Mouse (Mus musculus) CH12.LX (cell line): ENCODE measurements around the gene Tsen2. TPM values are rescaled to one million over a fixed set of nuclear protein-coding genes. Genes with fewer than 3 reads are reported as not detected.

Experiments
- DNase-seq: peaks from one replicate; pipeline ENCODE4 v3.0.0-alpha.2; 2013; ENCODE audit errors: extremely low read depth
- H3K27ac ChIP-seq: 2 replicates; pipeline ENCODE4 v1.5.1; 2012; ENCODE audit warnings: low read depth, mild to moderate bottlenecking, control low read depth, moderate library complexity; ENCODE audit not compliant: insufficient read depth
- H3K27me3 ChIP-seq: replicated peaks from 2 replicates; pipeline ENCODE3; 2012; ENCODE audit warnings: inconsistent platforms
- H3K36me3 ChIP-seq, 2 experiments: replicated peaks in 1 of 2; 2 replicates each; pipeline versions ENCODE3 to v1.6.1; 2012; ENCODE audit warnings: inconsistent platforms in 1 of 2, low read length in 1 of 2, mild to moderate bottlenecking in 1 of 2, mixed read lengths in 1 of 2, moderate library complexity in 1 of 2; ENCODE audit not compliant: control insufficient read depth in 1 of 2, insufficient read depth in 1 of 2
- H3K4me1 ChIP-seq, 2 experiments: 2 replicates each; pipeline ENCODE4 v1.6.1; 2012; ENCODE audit warnings: inconsistent platforms in 1 of 2, moderate library complexity in 1 of 2; ENCODE audit not compliant: insufficient read depth in 2 of 2, control insufficient read depth in 1 of 2
- H3K4me2 ChIP-seq: 2 replicates; pipeline ENCODE4 v1.6.1; 2012; ENCODE audit warnings: low read depth, mild to moderate bottlenecking, control low read depth; ENCODE audit not compliant: poor library complexity, insufficient read depth, severe bottlenecking
- H3K4me3 ChIP-seq, 3 experiments: fragments of 150-350 bp in 1 of 3; sonication (generic) in 1 of 3; replicated peaks in 1 of 3; 2 replicates each; pipeline versions ENCODE3 to v1.5.1; 2011 to 2012; ENCODE audit warnings: low read depth in 2 of 3, low read length in 2 of 3, mild to moderate bottlenecking in 2 of 3, moderate library complexity in 2 of 3, control low read depth in 1 of 3, improper control_type of control experiment in 1 of 3, inconsistent platforms in 1 of 3, mixed read lengths in 1 of 3; ENCODE audit not compliant: poor library complexity in 1 of 3
- H3K79me2 ChIP-seq: replicated peaks from 2 replicates; pipeline ENCODE4 v1.6.1; 2012; ENCODE audit warnings: mild to moderate bottlenecking, moderate library complexity; ENCODE audit not compliant: control insufficient read depth, poor library complexity, insufficient read depth, severe bottlenecking; ENCODE audit errors: extremely low read depth
- H3K9ac ChIP-seq: 2 replicates; pipeline ENCODE4 v1.6.1; 2012; ENCODE audit warnings: low read depth, mild to moderate bottlenecking, control low read depth, moderate library complexity; ENCODE audit not compliant: insufficient read depth
- H3K9me3 ChIP-seq: replicated peaks from 2 replicates; pipeline ENCODE3; 2012; ENCODE audit warnings: low read length, inconsistent platforms, mixed read lengths
- E2F4 ChIP-seq: IDR thresholded peaks from 2 replicates; pipeline ENCODE4 v1.6.1; 2011; ENCODE audit warnings: low read depth, low read length, improper control_type of control experiment; ENCODE audit not compliant: insufficient replicate concordance
- EP300 ChIP-seq: IDR thresholded peaks from 2 replicates; pipeline ENCODE4 v1.6.1; 2011; ENCODE audit warnings: low read length, improper control_type of control experiment
- ETS1 ChIP-seq: conservative IDR thresholded peaks from 2 replicates; pipeline ENCODE4 v1.6.1; 2012; ENCODE audit warnings: low read depth, mild to moderate bottlenecking, inconsistent platforms, low read length, improper control_type of control experiment, moderate library complexity
- GABPA ChIP-seq: IDR thresholded peaks from 2 replicates; pipeline ENCODE4 v1.6.1; 2012; ENCODE audit warnings: low read depth, low read length, improper control_type of control experiment, inconsistent platforms; ENCODE audit not compliant: insufficient replicate concordance
- HCFC1 ChIP-seq: IDR thresholded peaks from 2 replicates; pipeline ENCODE4 v1.6.1; 2012; ENCODE audit warnings: low read depth, mild to moderate bottlenecking, inconsistent platforms, low read length, improper control_type of control experiment
- KAT2A ChIP-seq: IDR thresholded peaks from 2 replicates; pipeline ENCODE4 v1.6.1; 2012; ENCODE audit warnings: low read length, improper control_type of control experiment, inconsistent platforms; ENCODE audit not compliant: insufficient replicate concordance
- MAFK ChIP-seq: IDR thresholded peaks from 2 replicates; pipeline ENCODE4 v1.6.1; 2011; ENCODE audit warnings: low read length, improper control_type of control experiment; ENCODE audit not compliant: insufficient replicate concordance
- MAX ChIP-seq: IDR thresholded peaks from 2 replicates; pipeline ENCODE4 v1.6.1; 2011; ENCODE audit warnings: low read length, improper control_type of control experiment
- MXI1 ChIP-seq: IDR thresholded peaks from 2 replicates; pipeline ENCODE4 v1.6.1; 2011; ENCODE audit warnings: mild to moderate bottlenecking, low read depth, low read length, improper control_type of control experiment
- MYC ChIP-seq: IDR thresholded peaks from 2 replicates; pipeline ENCODE4 v1.6.1; 2011; ENCODE audit warnings: low read depth, mild to moderate bottlenecking, improper control_type of control experiment, low read length
- PAX5 ChIP-seq: IDR thresholded peaks from 2 replicates; pipeline ENCODE4 v1.6.1; 2012; ENCODE audit warnings: low read length, inconsistent platforms, mixed read lengths
- POLR2AphosphoS2 ChIP-seq: IDR thresholded peaks from 2 replicates; pipeline ENCODE4 v1.6.1; 2011; ENCODE audit warnings: low read depth, low read length, improper control_type of control experiment
- RCOR1 ChIP-seq: conservative IDR thresholded peaks from 2 replicates; pipeline ENCODE4 v1.6.1; 2012; ENCODE audit warnings: low read depth, mild to moderate bottlenecking, inconsistent platforms, low read length, improper control_type of control experiment
- UBTF ChIP-seq: IDR thresholded peaks from 2 replicates; pipeline ENCODE4 v1.6.1; 2012; ENCODE audit warnings: low read depth, mild to moderate bottlenecking, inconsistent platforms, low read length, improper control_type of control experiment, moderate library complexity
- USF1 ChIP-seq: IDR thresholded peaks from 2 replicates; pipeline ENCODE4 v1.6.1; 2014; ENCODE audit warnings: low read depth, mild to moderate bottlenecking, inconsistent platforms, low read length, improper control_type of control experiment
- dilution Hi-C: fragments of 300-500 bp; cut with MboI; formaldehyde crosslinking; loops from 2 replicates; pipeline ENCODE4 v1.14.3; 2020; ENCODE audit warnings: low sequenced_read_pairs; ENCODE audit not compliant: extremely low pct_unique_long_range_greater_than_20kb, extremely low pct_ligation_motif_present
- in situ Hi-C: fragments of 300-500 bp; cut with MboI; formaldehyde crosslinking; loops from 3 replicates; pipeline ENCODE4 v1.14.3; 2019; ENCODE audit warnings: low sequenced_read_pairs, low pct_ligation_motif_present, low pct_unique_long_range_greater_than_20kb, mixed read lengths
- polyA plus RNA-seq: library from polyadenylated mRNA; unstranded; fragments of >175 nt; gene quantifications from 2 replicates; pipeline ENCODE4 v1.2.1, GENCODE M21; 2012; ENCODE audit warnings: low read depth; ENCODE audit not compliant: insufficient read length
- total RNA-seq, 2 experiments: library from RNA; depleted of rRNA; stranded (reverse); fragments of 300-350 nt in 1 of 2; fragments of >200 nt in 1 of 2; gene quantifications; 2 replicates each; pipeline ENCODE4 v1.2.3; 2012 to 2014

The Tsen2 gene
- total and polyA plus RNA-seq, 3 experiments = 17.2 to 30.1 (median 20.4) TPM

- in situ Hi-C loops (no loop called here), dilution Hi-C loops (no loop called here)
- no peak for DNase-seq
- Histone ChIP-seq H3K4me2 (no peak overlapping the region), H3K9ac (no peak overlapping the region), H3K4me1 (0 out of 4 replicates have a peak, but pooled peaks cover 0 to 2% of the 10 kb centered on the region in 2 experiments), H3K27ac (no peak overlapping the region), H3K9me3 (peaks cover 18% of the 10 kb centered on the region), H3K27me3 (no peaks in the 10 kb centered on the region), H3K36me3 (peaks cover 25 to 92% of the 10 kb centered on the region in 2 experiments), H3K79me2 (no peaks in the 10 kb centered on the region), H3K4me3 (no peak overlapping the region)
- no peak for TF ChIP-seq KAT2A
- no peak for TF ChIP-seq MAFK
- no peak for TF ChIP-seq USF1
- TF ChIP-seq UBTF = no peak
- TF ChIP-seq E2F4 = no peak
- no peak for TF ChIP-seq POLR2AphosphoS2
- no peak for TF ChIP-seq HCFC1
- no peak for TF ChIP-seq MAX
- TF ChIP-seq RCOR1 = no peak
- TF ChIP-seq MYC = no peak
- no peak for TF ChIP-seq PAX5
- no peak for TF ChIP-seq GABPA
- no peak for TF ChIP-seq MXI1
These were observed 21.1 kb downstream of the Tsen2 start for GRCm38 (mm10) chr6:115565479-115566045.

GRCm38 (mm10) chr6:115574171-115574570 lies 29.7 kb downstream of the Tsen2 start:
- peaks cover 28 to 95% of the 10 kb centered on the region in 2 experiments for H3K36me3 ChIP-seq
- dilution Hi-C loops = no loop called here
- DNase-seq = peak; percentile 32
- no peak overlapping the region for H3K4me3 ChIP-seq
- H3K9ac ChIP-seq = no peak overlapping the region
- no peaks in the 10 kb centered on the region for H3K79me2 ChIP-seq
- TF ChIP-seq EP300 (no peak), ETS1 (peak; percentile 40; the same call in 1 of the 2 replicates)
- no peak overlapping the region for H3K4me2 ChIP-seq
- peaks cover 15 to 38% of the 10 kb centered on the region in 2 experiments for H3K4me1 ChIP-seq
- in situ Hi-C loops = no loop called here
- H3K9me3 ChIP-seq = peaks cover 4% of the 10 kb centered on the region
- H3K27me3 ChIP-seq = no peaks in the 10 kb centered on the region
- H3K27ac ChIP-seq = no peak overlapping the region
